Mouse (Mus musculus): Measurements from ENCODE around the gene Olfr887.

Gene Olfr887

DNA sequence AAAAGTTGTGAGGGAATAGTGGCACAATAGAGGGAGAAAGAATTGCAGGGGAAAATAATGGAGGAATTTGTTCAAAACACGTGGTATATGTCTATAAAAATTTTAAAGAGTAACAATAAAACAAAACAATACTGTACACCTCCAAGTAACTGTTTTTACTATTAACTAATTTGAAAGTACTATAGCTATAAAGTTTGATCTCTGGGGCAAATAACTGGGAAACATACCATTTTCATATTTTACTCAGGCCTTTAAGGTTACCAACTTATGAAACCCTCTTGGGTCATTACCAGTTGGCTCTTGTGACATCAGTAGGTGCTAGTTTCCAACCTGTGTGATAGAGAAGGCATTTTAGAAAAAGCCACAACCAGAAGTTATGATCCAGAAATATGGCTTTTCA, at the start of gene Olfr887:
TSS of gene Olfr887 (plus strand) at position 301 of the 400 bp plus-strand sequence.
- DNase-seq (ENCODE audit: low spot score in 2 of 2) = no peak

DNA sequence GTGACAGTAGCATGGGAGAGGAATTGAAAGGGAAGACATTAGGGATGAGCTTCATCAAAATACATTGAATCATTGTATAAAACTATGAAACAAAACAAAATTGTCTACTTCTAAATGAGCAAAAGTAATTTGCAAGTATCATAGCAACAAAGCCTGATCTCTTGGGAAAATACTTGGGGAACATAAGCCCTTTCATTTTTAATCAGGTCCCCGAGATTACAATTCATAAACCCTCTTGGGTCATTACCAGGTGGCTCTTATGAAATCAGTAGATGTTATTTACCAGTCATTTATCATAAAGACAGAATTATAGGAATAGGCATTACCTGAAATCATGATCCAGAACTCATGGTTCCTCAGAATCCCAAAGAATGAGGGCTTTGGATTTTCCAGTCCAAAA, 37.6 kb upstream of the Olfr887 start, which contains the start of gene Olfr884:
TSS of gene Olfr884 (plus strand) at position 301 of the 400 bp plus-strand sequence.
- DNase-seq (ENCODE audit: low spot score in 2 of 2) = no peak

DNA sequence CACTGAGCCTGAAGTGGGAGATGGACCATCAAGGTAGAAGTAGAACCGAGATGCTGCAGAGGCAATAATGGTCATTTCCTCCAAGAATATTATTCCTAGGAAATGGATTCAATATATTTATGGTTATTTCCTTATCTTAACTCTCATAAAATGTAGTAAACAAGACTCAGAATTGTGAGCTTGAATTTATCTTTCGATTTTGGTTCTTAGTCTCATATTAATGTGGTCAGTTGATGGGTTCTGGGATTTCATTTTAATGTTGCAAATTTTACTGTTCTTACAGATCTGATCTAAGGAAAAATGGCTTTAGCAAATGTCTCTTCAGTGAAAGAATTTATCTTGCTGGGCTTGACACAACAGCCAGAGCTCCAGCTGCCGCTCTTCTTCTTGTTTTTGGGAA, 22.9 kb upstream of the Olfr887 start, which contains the start of gene Olfr885:
TSS of gene Olfr885 (plus strand) at position 301 of the 400 bp plus-strand sequence.
- no peak for DNase-seq (ENCODE audit: low spot score in 2 of 2)

DNA sequence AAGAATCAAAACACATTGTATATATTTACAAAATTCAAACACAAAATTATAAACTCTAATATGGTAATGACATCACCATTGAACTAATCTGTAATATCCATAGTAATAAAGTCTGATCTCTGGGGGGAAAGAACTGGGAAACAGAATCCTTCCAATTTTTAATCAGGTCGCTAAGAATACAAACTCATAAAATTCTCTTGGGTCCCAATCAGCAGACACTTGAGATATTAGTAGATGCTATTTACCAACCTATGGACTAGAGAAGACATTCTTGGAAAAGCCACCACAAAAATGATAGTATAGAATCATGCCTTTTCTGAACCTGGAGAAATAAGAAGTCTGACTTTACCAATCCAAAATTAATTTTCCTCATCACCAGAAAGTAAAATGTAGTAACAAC, 24.0 kb downstream of the Olfr887 start, which contains the start of gene Olfr888:
TSS of gene Olfr888 (plus strand) at position 301 of the 400 bp plus-strand sequence.
- no peak for DNase-seq (ENCODE audit: low spot score in 2 of 2)

DNA sequence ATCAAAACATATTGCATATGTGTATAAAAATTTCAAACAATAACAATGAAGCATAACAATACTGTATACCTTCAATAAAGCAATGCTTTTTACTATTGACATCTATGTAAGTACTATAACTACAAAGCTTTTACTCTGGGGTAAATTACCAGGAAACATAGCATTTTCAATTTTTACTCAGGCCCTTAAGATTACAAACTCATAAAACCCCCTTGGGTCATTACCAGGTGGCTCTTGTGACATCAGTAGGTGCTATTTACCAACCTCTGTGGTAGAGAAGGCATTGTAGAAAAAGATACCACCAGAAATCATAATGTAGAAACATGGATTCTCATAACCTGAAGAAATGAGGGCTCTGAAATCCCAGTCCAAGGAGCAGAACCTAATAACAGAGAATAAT, 31.0 kb downstream of the Olfr887 start, which contains the start of gene Olfr889:
TSS of gene Olfr889 (plus strand) at position 301 of the 400 bp plus-strand sequence.
- DNase-seq (ENCODE audit: low spot score in 2 of 2) = no peak

Data from heart, adult 9 months (tissue).